ENCODE assay signal across 12 mouse cellular contexts in the genomic region with DNA sequence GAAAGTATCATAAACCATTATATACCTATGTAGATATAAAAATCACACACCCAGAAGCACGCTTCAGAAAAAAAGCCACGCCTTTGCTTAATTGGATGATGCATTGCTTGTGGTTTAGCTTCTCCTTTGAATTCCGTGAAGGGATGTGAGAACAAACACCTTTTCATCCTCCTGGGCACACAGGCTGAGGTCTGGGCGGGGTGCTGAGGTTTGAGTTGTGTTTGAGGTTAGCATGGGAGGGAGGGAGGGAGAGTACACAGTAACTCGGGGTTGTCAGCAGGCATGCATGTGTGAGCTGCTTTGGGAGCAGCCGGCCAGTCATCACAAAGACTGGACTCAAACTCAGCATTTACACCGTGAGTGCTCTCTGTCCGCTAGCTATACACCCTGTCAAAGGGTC.
DNase-seq lines count a peak whose midpoint lies in the region; ATAC-seq lines count a peak whose summit lies in the region.
"Had no signal": no experiment of that assay in that cellular context is flagged by ENCODE, and none has a peak within 500 bp of the region (broad histone marks: within the 10 kb centered on the region; RNA-seq: fewer than 3 reads in every experiment).

No protein-coding gene starts in this region.

- no peak overlapping the region for H3K4me2 ChIP-seq in midbrain, embryonic 14.5 days (ENCODE audit: low read length)
- H3K4me2 ChIP-seq: hindbrain, embryonic 15.5 days had no signal

- 63% methylated on average over 8 of the region's 8 CpGs for WGBS in midbrain, embryonic 14.5 days

- no peak overlapping the region for H3K27ac ChIP-seq in midbrain, embryonic 14.5 days (replicated peaks; ENCODE audit: low read depth, low read length)
- H3K27ac ChIP-seq: hindbrain, embryonic 15.5 days had no signal

- peaks cover 6% of the 10 kb centered on the region for H3K4me1 ChIP-seq in midbrain, embryonic 14.5 days (ENCODE audit: control insufficient read depth, insufficient read depth, low read length)

- H3K9me3 ChIP-seq in midbrain, embryonic 14.5 days (ENCODE audit: control insufficient read depth, low read length): no peaks in the 10 kb centered on the region
- H3K9me3 ChIP-seq: hindbrain, embryonic 15.5 days had no signal

- H3K9ac ChIP-seq in midbrain, embryonic 14.5 days (replicated peaks; ENCODE audit: low read length): no peak overlapping the region
- H3K9ac ChIP-seq: hindbrain, embryonic 15.5 days had no signal

- H3K4me3 ChIP-seq in midbrain, embryonic 14.5 days (replicated peaks; ENCODE audit: low read depth, low read length): no peak overlapping the region
- H3K4me3 ChIP-seq: gastrocnemius, adult 2 months; hindbrain, embryonic 15.5 days; layer of hippocampus, adult 2 months had no signal

- peak; percentile 85 for DNase-seq in heart, adult 11 months
- no peak for DNase-seq in heart, postnatal 14 days
- peak; percentile 30 for DNase-seq in lung, postnatal 25 days (ENCODE audit: low spot score)
- DNase-seq in lung, postnatal 10 days: no peak
- DNase-seq in thymus, postnatal 36 days: peak; percentile 19 to 46
- no peak for DNase-seq in midbrain, embryonic 14.5 days
- DNase-seq in layer of hippocampus, adult 9-11 months: no peak
- DNase-seq: cerebellum, postnatal 14 days; gastrocnemius, adult 2 months had no signal

- H3K36me3 ChIP-seq in midbrain, embryonic 14.5 days (ENCODE audit: control insufficient read depth, insufficient read depth, low read length): no peaks in the 10 kb centered on the region
- H3K36me3 ChIP-seq: hindbrain, embryonic 15.5 days had no signal

- peak; percentile 15; the same call in 1 of the 2 replicates for ATAC-seq in megakaryocyte, adult 5-6 weeks (ENCODE audit: poor library complexity, severe bottlenecking)
- no peak for ATAC-seq in midbrain, embryonic 14.5 days (ENCODE audit: low FRiP score, low TSS enrichment)

- intact Hi-C loops in heart, postnatal 14 days (cut with DNase I): no loop called here

- H3K27me3 ChIP-seq in midbrain, embryonic 14.5 days (ENCODE audit: control insufficient read depth, insufficient read depth, low read length): no peaks in the 10 kb centered on the region
- H3K27me3 ChIP-seq: hindbrain, embryonic 15.5 days had no signal

Comparison
In these comparisons a context has a peak if more than half of its experiments do, and no peak if none do; other contexts are left out.
1. DNase-seq: peak in heart, adult 11 months (single experiment), lung, postnatal 25 days (single experiment) and thymus, postnatal 36 days (2 of 2); none in heart, postnatal 14 days (0 of 2), lung, postnatal 10 days (single experiment), midbrain, embryonic 14.5 days (single experiment) and layer of hippocampus, adult 9-11 months (single experiment).